Mouse (Mus musculus) macrophage (primary cell): ENCODE data around the gene Gipc2. TPM values are rescaled to one million over a fixed set of nuclear protein-coding genes. Genes with fewer than 3 reads are reported as not detected.
A peak's percentile ranks its signal among the peaks of the same experiment; 100 is the strongest.

Experiments
- H3K27ac ChIP-seq: fragments of 350-480 bp; formaldehyde crosslinking; 2 replicates; pipeline ENCODE4 v1.9.0; 2021
- H3K36me3 ChIP-seq: fragments of 350-480 bp; formaldehyde crosslinking; 2 replicates; pipeline ENCODE4 v1.9.0; 2021; ENCODE audit errors: inconsistent target
- H3K4me3 ChIP-seq: fragments of 350-480 bp; formaldehyde crosslinking; 2 replicates; pipeline ENCODE4 v1.9.0; 2021; ENCODE audit errors: inconsistent target
- H3K79me2 ChIP-seq: fragments of 350-480 bp; formaldehyde crosslinking; 2 replicates; pipeline ENCODE4 v1.9.0; 2021; ENCODE audit errors: inconsistent target
- WGBS: methylation state at CpG from one replicate; pipeline ENCODE4 v1.1.7; 2026; ENCODE audit warnings: inconsistent platforms; ENCODE audit not compliant: missing documents; 5-methylcytosine and 5-hydroxymethylcytosine counted together
- polyA plus RNA-seq: library from polyadenylated mRNA; stranded (reverse); fragments of 250-400 nt; gene quantifications from 3 replicates; pipeline ENCODE4 v1.2.4, GENCODE M21; 2018; ENCODE audit warnings: inconsistent platforms
- total RNA-seq, 78 experiments: library from RNA; depleted of rRNA; stranded (reverse); fragments of 250-400 nt; gene quantifications; 1 replicate in 9 of 78; 2 replicates in 24 of 78; 3 replicates in 43 of 78; 4 replicates in 2 of 78; pipeline ENCODE4 v1.2.4; 2018; ENCODE audit warnings: inconsistent platforms in 56 of 78

The Gipc2 gene
- 1 to 10 TPM in 3 of 26 experiments, not detected in 23; 1.0 to 1.8 (median 1.2) TPM for total RNA-seq (2018; cell fraction: chromatin; rRNA removed)
- total RNA-seq (2018; cell fraction: cytosol; rRNA removed), result under 1 TPM in 17 of 26 experiments, not detected in 9; 0.13 to 0.49 (median 0.29) TPM
- 1 to 10 TPM in 1 of 26 experiments, under 1 TPM in 1, not detected in 24; 0.52 to 2.3 TPM for total RNA-seq (2018; cell fraction: nucleus; rRNA removed)
- polyA plus RNA-seq, result 0.21 to 0.29 TPM in 2 of 3 replicates, not detected in the other

GRCm38 (mm10) chr3:152166099-152166423 lies at the start of gene Gipc2:
Gene Gipc2 (minus strand): TSS chr3:152166230.
- H3K27ac ChIP-seq, result no peak within 1 kb of the TSS
- no peaks in the 10 kb centered on the region for H3K79me2 ChIP-seq
- WGBS, result 13% methylated on average over 10 of the region's 10 CpGs
- no peak within 1 kb of the TSS for H3K4me3 ChIP-seq
- no peaks in the 10 kb centered on the region for H3K36me3 ChIP-seq

GRCm38 (mm10) chr3:152213416-152213815 lies 47.4 kb upstream of the Gipc2 start:
- Histone ChIP-seq H3K4me3 (no peak overlapping the region), H3K79me2 (peaks cover 87% of the 10 kb centered on the region), H3K36me3 (peaks cover 22% of the 10 kb centered on the region), H3K27ac (no peak overlapping the region)
- WGBS, result 14% methylated on average over 3 of the region's 3 CpGs

- Histone ChIP-seq H3K79me2 (peaks cover 72% of the 10 kb centered on the region), H3K4me3 (peak overlapping the region; percentile 67), H3K36me3 (peaks cover 6% of the 10 kb centered on the region; the same call in 1 of the 2 replicates), H3K27ac (peak overlapping the region; percentile 65)
- WGBS, result 0% methylated on average over 7 of the region's 7 CpGs
Observed at GRCm38 (mm10) chr3:152211731-152212279, 45.8 kb upstream of the Gipc2 start.

GRCm38 (mm10) chr3:152210728-152211391 lies 44.8 kb upstream of the Gipc2 start:
- no peaks in the 10 kb centered on the region for H3K36me3 ChIP-seq
- peak overlapping the region; percentile 73 for H3K27ac ChIP-seq
- peak overlapping the region; percentile 67 for H3K4me3 ChIP-seq
- WGBS, result under 1% methylated on average over 68 of the region's 68 CpGs
- H3K79me2 ChIP-seq, result peaks cover 63% of the 10 kb centered on the region

GRCm38 (mm10) chr3:152209967-152210634 lies 44.1 kb upstream of the Gipc2 start, which contains the start of the genes Dnajb4 and Fubp1:
Gene Dnajb4 (minus strand): TSS chr3:152210302.
Gene Fubp1 (plus strand): TSS chr3:152210422.
- under 1% methylated on average over 83 of the region's 85 CpGs for whole genome bisulfite sequencing

GRCm38 (mm10) chr3:152209177-152209966 lies 43.3 kb upstream of the Gipc2 start:
- Histone ChIP-seq H3K36me3 (no peaks in the 10 kb centered on the region), H3K4me3 (peak overlapping the region; percentile 60), H3K27ac (peak overlapping the region; percentile 73), H3K79me2 (peaks cover 48% of the 10 kb centered on the region)
- 5% methylated on average over 25 of the region's 25 CpGs for WGBS

More at GRCm38 (mm10) chr3:152209967-152210634, 44.1 kb upstream of the Gipc2 start, which contains the start of the genes Dnajb4 and Fubp1:
- Histone ChIP-seq H3K27ac (peak within 1 kb of the TSS; percentile 73), H3K4me3 (peak within 1 kb of the TSS; percentile 67), H3K79me2 (peaks cover 55% of the 10 kb centered on the region), H3K36me3 (no peaks in the 10 kb centered on the region)

- Histone ChIP-seq H3K4me3 (no peak overlapping the region), H3K79me2 (peaks cover 37% of the 10 kb centered on the region), H3K27ac (no peak overlapping the region), H3K36me3 (no peaks in the 10 kb centered on the region)
- 93% methylated on average over 7 of the region's 7 CpGs for WGBS
Observed at GRCm38 (mm10) chr3:152208096-152208885, 42.3 kb upstream of the Gipc2 start.

GRCm38 (mm10) chr3:152207156-152207555 lies 41.1 kb upstream of the Gipc2 start:
- Histone ChIP-seq H3K27ac (no peak overlapping the region), H3K36me3 (no peaks in the 10 kb centered on the region), H3K79me2 (peaks cover 26% of the 10 kb centered on the region), H3K4me3 (no peak overlapping the region)
- 98% methylated on average over 4 of the region's 4 CpGs for WGBS

- H3K36me3 ChIP-seq, result no peaks in the 10 kb centered on the region
- H3K4me3 ChIP-seq, result no peak overlapping the region
- no peak overlapping the region for H3K27ac ChIP-seq
- 89% methylated on average over 3 of the region's 3 CpGs for WGBS
- peaks cover 13% of the 10 kb centered on the region for H3K79me2 ChIP-seq
Observed at GRCm38 (mm10) chr3:152204577-152204976, 38.5 kb upstream of the Gipc2 start.

GRCm38 (mm10) chr3:152203996-152204395 lies 38.0 kb upstream of the Gipc2 start:
- no peak overlapping the region for H3K27ac ChIP-seq
- H3K79me2 ChIP-seq, result peaks cover 7% of the 10 kb centered on the region
- WGBS, result 91% methylated on average over 3 of the region's 3 CpGs
- no peaks in the 10 kb centered on the region for H3K36me3 ChIP-seq
- no peak overlapping the region for H3K4me3 ChIP-seq

- no peak overlapping the region for H3K4me3 ChIP-seq
- 88% methylated on average over 6 of the region's 6 CpGs for whole genome bisulfite sequencing
- H3K36me3 ChIP-seq, result no peaks in the 10 kb centered on the region
- peaks cover 1% of the 10 kb centered on the region; the same call in 1 of the 2 replicates for H3K79me2 ChIP-seq
- H3K27ac ChIP-seq, result no peak overlapping the region
Observed at GRCm38 (mm10) chr3:152203411-152203810, 37.4 kb upstream of the Gipc2 start.

GRCm38 (mm10) chr3:152202942-152203341 lies 36.9 kb upstream of the Gipc2 start:
- Histone ChIP-seq H3K36me3 (no peaks in the 10 kb centered on the region), H3K79me2 (no peaks in the 10 kb centered on the region), H3K4me3 (no peak overlapping the region), H3K27ac (no peak overlapping the region)

- Histone ChIP-seq H3K79me2 (no peaks in the 10 kb centered on the region), H3K4me3 (no peak overlapping the region), H3K36me3 (no peaks in the 10 kb centered on the region), H3K27ac (no peak overlapping the region)
- WGBS, result 100% methylated on average over 2 of the region's 2 CpGs
Observed at GRCm38 (mm10) chr3:152201651-152202050, 35.6 kb upstream of the Gipc2 start.
